Mouse (Mus musculus) mouse trophoblast stem cell (cell line): Measurements from ENCODE around the gene Rpl36.

Experiments
- in situ Hi-C, 2 experiments: fragments of 300-500 bp; cut with MseI, MboI; formaldehyde crosslinking; loops; 2 replicates in 1 of 2; 3 replicates in 1 of 2; pipeline ENCODE4 v1.15.1; 2025

The Rpl36 gene

DNA sequence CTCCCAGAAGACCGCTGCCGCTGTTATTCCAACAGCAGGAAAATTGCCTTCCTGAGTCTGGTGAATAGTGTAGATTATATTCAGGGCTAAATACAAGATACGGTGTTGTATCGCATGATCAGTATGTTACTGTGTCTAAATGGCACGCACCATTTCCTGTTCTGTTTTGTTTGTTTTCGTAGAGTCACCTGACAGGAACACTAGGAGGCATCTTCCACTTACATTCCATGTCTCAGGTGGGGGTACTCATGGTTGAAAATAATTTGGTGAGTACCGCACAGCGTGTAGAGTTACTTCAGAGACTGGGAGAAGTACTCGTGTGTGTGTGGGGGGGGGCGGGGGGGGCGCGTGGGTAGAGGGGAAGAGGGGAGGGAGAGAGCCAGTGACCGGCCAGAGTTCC is 34.3 kb downstream of the Rpl36 start:
- in situ Hi-C loops: no loop called here

DNA sequence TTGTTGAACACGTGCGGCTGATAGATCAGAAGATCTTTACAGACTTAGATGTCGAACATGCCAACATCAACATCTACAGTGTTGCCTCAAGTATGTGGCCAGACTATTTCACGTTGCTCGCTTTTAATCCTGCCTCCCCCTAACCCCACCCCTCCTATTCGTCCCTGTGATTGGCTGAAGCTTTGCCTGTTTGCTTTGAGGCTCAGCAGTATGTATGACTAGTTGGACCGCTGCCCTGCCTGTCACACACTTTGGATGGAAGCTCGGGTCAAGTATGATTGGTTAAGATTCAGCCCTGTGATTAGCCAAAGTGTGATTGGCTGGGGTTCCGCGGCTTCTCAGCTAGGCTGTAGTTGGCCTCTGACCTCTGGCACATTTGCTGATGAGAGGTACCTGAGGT is 38.6 kb downstream of the Rpl36 start:
- in situ Hi-C loops: no loop called here

DNA sequence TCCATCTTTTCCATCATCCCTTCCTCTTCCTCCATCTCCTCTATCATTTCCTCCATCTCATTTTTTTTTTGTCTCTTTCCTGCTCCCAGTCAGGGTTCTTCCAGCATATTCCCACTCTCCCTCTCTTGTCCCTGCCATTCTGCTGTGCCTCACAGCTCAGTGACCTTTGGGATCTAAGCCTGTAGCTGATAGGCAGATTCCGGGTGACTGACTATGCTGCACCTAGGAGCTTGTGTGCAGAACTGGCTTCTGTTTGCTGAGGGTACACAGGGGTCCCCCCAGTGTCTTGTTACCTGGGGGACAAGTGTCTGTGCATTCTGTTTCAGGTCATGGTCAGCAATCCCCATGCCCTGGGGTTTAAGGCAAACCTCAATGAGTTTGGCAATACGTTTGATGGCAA is 41.6 kb downstream of the Rpl36 start:
- in situ Hi-C loops: no loop called here

DNA sequence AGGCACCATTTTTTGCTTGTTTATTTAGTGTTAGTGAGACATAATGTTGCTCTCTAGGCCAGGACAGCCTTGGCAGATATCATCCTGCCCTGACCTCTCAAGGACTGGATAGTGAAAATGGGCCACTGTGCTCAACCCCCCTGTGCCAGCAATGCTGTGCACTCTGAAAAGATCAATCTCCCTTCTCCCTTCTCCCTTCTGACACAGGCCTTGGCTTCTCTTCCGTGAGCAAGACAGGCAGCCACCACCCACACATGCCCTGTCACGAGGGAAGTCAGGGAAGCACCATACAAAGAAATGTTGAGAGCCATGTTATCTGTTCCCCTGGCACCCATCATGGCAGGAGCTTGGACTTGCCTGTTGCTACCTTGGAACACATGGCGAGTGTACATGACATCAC is 42.1 kb downstream of the Rpl36 start:
- in situ Hi-C loops: no loop called here

DNA sequence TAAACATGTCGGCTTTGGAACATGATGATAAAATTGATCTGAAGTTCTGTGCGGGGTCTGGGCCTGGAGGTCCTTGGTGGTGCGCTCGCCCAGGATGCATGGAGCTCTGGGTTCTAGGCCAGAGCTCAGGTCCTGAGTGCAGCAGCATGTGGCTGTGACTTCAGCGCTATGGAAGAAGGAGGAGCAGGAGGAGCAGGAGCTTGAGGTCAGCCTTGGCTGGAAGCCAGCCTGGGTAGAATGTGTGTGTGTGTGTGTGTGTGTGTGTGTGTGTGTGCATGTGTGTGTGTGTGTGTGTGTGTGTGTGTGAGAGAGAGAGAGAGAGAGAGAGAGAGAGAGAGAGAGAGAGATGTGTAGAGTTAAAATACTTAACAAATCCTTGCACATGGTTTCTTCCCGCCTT is 43.0 kb downstream of the Rpl36 start:
- in situ Hi-C loops: no loop called here

DNA sequence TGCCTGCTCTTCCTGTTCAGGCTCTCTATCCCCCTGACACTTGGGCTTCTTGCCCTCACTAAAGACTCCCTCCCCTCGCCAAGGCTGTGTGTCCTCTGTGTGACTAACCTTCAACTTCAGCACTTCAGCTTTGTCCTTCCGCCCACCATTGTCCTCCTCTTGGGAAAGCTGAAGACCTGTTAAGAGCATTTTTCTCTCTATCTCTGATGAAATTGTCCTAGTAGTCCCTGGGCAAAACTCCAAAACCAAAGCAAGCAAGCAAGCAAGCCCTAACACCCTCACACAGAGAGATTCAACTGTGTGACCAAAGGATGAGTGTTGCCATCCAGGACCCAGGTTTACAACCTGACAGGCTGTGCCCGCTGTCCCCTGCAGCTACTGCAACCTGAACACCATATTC is 50.4 kb downstream of the Rpl36 start:
- in situ Hi-C loops: no loop called here
